Mouse (Mus musculus) C2C12 (cell line): Measurements from ENCODE around the gene Ntpcr. TPM values are rescaled to one million over a fixed set of nuclear protein-coding genes. Genes with fewer than 3 reads are reported as not detected.

Source experiments
- H3K27me3 ChIP-seq: one replicate; pipeline ENCODE4 v1.6.1; 2011; ENCODE audit not compliant: control insufficient read depth, insufficient read depth, insufficient read length
- H3K36me3 ChIP-seq: one replicate; pipeline ENCODE4 v1.6.1; 2011; ENCODE audit not compliant: control insufficient read depth, insufficient read depth
- H3K4me3 ChIP-seq: one replicate; pipeline ENCODE4 v1.5.1; 2011; ENCODE audit warnings: mild to moderate bottlenecking, control low read depth; ENCODE audit not compliant: poor library complexity, insufficient read depth, severe bottlenecking
- H3K79me2 ChIP-seq: one replicate; pipeline ENCODE4 v1.6.1; 2011; ENCODE audit not compliant: control insufficient read depth, insufficient read depth
- H3K79me3 ChIP-seq: one replicate; pipeline ENCODE4 v1.6.1; 2011; ENCODE audit warnings: low read depth, control low read depth
- H3ac ChIP-seq: one replicate; pipeline ENCODE3; 2011; ENCODE audit warnings: low read depth; ENCODE audit not compliant: control insufficient read depth, insufficient read length
- CEBPB ChIP-seq: IDR thresholded peaks from one replicate; pipeline ENCODE4 v1.6.1; 2011; ENCODE audit warnings: low read depth, mild to moderate bottlenecking, control low read depth, moderate library complexity
- CTCF ChIP-seq: IDR thresholded peaks from one replicate; pipeline ENCODE4 v1.5.1; 2011; ENCODE audit not compliant: control insufficient read depth, insufficient read depth, insufficient read length
- FOSL1 ChIP-seq: IDR thresholded peaks from one replicate; pipeline ENCODE4 v1.8.0; 2011; ENCODE audit warnings: mild to moderate bottlenecking, low read length; ENCODE audit not compliant: poor library complexity, insufficient read depth, severe bottlenecking
- MAX ChIP-seq: IDR thresholded peaks from one replicate; pipeline ENCODE4 v1.6.1; 2011; ENCODE audit warnings: mild to moderate bottlenecking, control low read depth
- MYOD1 ChIP-seq: IDR thresholded peaks from one replicate; pipeline ENCODE4 v1.6.1; 2011; ENCODE audit warnings: low read depth; ENCODE audit not compliant: control insufficient read depth, insufficient read length
- MYOG ChIP-seq: IDR thresholded peaks from one replicate; pipeline ENCODE4 v1.6.1; 2011; ENCODE audit not compliant: control insufficient read depth, insufficient read length; ENCODE audit errors: extremely low read depth
- USF1 ChIP-seq: IDR thresholded peaks from one replicate; pipeline ENCODE4 v1.6.1; 2011; ENCODE audit warnings: low read depth, mild to moderate bottlenecking, control low read depth, moderate library complexity
- polyA plus RNA-seq: library from polyadenylated mRNA; unstranded; fragments of >200 nt; fragmentation: generic; extraction: Trizol; gene quantifications from one replicate; pipeline ENCODE4 v1.2.1, GENCODE M21; 2012; ENCODE audit warnings: missing spikeins

Ntpcr gene
- polyA plus RNA-seq, 1 experiment: 4.8 TPM

DNA sequence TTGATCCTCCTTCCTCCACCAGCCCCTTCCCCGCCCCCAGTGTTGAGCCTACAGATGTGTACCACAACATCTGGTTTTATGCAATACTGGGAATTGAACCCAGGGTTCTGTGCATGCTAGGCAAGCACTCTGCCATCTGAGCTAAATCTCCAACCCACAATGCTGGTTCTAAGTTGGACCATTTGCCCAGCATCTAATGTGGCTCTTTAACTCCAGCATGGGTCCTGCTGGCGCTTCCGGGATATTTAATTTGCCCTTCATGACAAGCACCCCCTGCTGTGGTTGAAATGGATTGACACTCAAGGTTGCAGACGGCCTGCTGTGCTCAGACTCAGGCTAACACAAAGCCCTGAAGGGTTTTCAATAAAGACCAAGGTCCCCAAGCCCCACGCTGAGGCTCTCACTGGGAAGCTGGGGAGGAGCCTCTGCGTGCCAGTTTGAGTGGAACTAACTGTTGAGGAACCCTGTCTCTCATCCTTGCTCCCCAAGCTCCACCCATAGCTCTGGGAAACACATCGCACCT is 43.6 kb downstream of the Ntpcr start:
- H3K4me3 ChIP-seq: no peak overlapping the region
- H3ac ChIP-seq: no peak overlapping the region
- no peaks in the 10 kb centered on the region for H3K27me3 ChIP-seq
- H3K79me2 ChIP-seq: no peaks in the 10 kb centered on the region
- no peaks in the 10 kb centered on the region for H3K79me3 ChIP-seq
- no peaks in the 10 kb centered on the region for H3K36me3 ChIP-seq
- TF ChIP-seq CTCF (no peak), FOSL1 (no peak), CEBPB (no peak), MYOG (no peak), MYOD1 (no peak), USF1 (no peak)

DNA sequence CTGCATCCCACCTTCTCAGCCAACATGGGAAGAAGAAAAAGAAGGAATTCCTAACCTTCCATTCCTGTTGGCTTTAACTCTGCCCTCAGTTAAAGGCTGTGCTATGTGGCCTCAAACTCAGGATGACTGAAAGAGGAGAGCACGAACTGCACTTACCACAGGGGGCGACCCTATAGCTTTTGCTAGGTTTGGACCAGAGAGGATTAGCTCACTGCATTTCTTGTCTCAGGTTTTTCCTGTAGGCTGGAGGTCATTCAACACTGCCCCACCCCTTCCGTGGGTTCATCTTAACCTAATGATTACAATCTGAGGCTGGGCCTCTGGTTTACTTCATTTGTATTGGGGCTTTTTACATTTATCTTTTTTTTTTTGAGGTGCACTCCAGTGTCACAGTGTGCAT is 45.3 kb downstream of the Ntpcr start:
- H3K79me2 ChIP-seq: no peaks in the 10 kb centered on the region
- no peaks in the 10 kb centered on the region for H3K27me3 ChIP-seq
- H3K36me3 ChIP-seq: no peaks in the 10 kb centered on the region
- TF ChIP-seq MAX (no peak), CEBPB (no peak), USF1 (no peak)
- no peak overlapping the region for H3K4me3 ChIP-seq
- no peak overlapping the region for H3ac ChIP-seq
- no peaks in the 10 kb centered on the region for H3K79me3 ChIP-seq

DNA sequence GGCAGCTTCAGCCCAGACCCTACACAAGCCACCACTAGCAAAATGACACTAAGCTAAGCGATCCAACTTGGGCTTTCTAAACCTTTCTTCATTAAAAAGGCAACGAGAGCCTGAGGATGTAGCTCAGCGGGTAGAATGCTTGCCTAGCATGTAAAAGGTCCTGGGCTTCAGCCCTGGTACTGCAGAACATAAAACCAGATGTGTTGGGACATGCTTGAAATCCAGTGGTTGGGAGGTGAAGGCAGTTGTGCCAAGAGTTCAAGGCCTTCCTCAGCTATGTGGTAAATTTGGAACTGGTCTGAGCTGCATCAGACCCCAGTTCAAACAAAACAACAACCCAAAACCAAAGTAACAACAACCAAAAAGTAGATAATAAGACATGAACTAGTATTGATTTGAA is 46.6 kb downstream of the Ntpcr start:
- TF ChIP-seq CTCF (no peak), MAX (no peak), CEBPB (no peak), MYOG (no peak), MYOD1 (no peak), FOSL1 (no peak), USF1 (no peak)

DNA sequence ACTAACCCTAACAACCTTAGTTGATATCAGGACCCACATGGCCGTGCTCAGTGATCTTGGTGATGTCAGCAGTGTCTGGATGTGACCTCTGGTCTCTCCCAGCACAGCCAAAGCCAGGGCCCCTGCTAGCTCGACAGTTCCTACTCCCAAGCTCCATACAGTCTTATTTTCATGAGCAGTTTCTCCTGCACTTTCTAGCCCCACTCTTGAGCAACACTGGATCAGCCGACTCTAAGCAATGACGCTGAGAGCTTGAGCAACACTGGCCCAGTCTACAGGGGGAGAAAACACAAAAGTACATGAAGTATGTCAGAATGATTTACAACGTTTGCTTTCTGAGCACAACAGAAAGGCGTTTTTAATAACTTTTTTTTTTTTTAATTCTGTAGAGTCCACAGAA is 47.0 kb downstream of the Ntpcr start:
- H3K36me3 ChIP-seq: no peaks in the 10 kb centered on the region
- H3K4me3 ChIP-seq: no peak overlapping the region
- no peaks in the 10 kb centered on the region for H3K79me2 ChIP-seq
- no peak overlapping the region for H3ac ChIP-seq
- TF ChIP-seq MYOD1 (no peak), USF1 (no peak), FOSL1 (no peak), MYOG (no peak), MAX (no peak), CTCF (no peak), CEBPB (no peak)
- H3K79me3 ChIP-seq: no peaks in the 10 kb centered on the region
- no peaks in the 10 kb centered on the region for H3K27me3 ChIP-seq

More for the DNA sequence above, 46.6 kb downstream of the Ntpcr start:
- H3ac ChIP-seq: no peak overlapping the region
- H3K79me3 ChIP-seq: no peaks in the 10 kb centered on the region
- no peaks in the 10 kb centered on the region for H3K36me3 ChIP-seq
- no peak overlapping the region for H3K4me3 ChIP-seq
- H3K79me2 ChIP-seq: no peaks in the 10 kb centered on the region
- H3K27me3 ChIP-seq: no peaks in the 10 kb centered on the region

DNA sequence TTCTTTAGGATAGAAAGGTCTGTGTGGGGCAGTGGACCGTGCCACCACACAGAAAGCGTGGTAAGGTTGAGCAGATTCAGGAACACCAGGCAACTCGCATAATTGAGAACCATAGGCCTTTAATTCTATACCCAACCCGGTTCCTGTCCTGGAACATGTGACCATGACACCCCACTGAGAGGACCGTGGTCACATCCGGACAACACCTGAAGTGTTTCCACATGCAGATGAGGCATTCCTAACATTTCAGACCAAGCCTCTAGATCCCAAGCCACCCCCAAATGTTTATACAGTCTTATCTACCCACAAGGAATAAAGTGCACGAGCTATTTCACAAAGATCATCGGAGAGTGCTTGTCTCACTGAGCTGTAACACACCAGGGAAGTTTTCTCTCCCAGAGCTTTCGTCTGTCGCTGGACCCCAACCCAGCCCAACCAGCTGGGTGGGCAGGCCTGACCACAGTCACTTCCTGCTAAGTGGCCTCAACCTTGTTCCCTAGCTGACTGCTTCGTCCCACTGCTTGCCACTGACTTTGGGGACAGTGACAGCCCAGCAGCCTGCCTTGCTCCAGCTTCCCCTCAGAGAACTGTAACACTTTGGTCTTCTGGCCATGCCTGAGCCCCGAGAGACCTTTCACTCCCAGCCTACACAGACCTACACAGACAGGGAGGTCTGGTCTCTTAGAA is 47.9 kb downstream of the Ntpcr start:
- Histone ChIP-seq H3K79me2 (no peaks in the 10 kb centered on the region), H3K4me3 (no peak overlapping the region), H3K79me3 (no peaks in the 10 kb centered on the region), H3ac (no peak overlapping the region), H3K36me3 (no peaks in the 10 kb centered on the region), H3K27me3 (no peaks in the 10 kb centered on the region)
- TF ChIP-seq FOSL1 (no peak), CEBPB (no peak), CTCF (no peak), MAX (no peak), USF1 (no peak)

DNA sequence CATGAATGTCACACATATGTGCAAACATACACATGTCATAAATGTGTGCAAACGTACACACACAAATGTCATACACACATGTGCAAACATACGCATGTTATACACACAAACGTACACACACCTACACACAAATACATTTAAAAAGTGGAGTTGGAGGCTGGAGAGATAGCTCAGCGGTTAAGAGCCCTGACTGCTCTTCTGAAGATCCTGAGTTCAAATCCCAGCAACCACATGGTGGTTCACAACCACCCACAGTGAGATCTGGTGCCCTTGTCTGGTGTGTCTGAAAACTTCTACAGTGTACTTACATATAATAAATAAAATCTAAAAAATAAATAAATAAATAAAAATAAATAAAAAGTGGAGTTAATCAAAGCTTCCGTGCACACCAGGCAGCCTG is 49.2 kb downstream of the Ntpcr start:
- Histone ChIP-seq H3K79me2 (no peaks in the 10 kb centered on the region), H3K79me3 (no peaks in the 10 kb centered on the region), H3K4me3 (no peak overlapping the region), H3K27me3 (no peaks in the 10 kb centered on the region), H3K36me3 (no peaks in the 10 kb centered on the region), H3ac (no peak overlapping the region)
- TF ChIP-seq USF1 (no peak), CTCF (no peak), FOSL1 (no peak), MYOD1 (no peak), MAX (no peak), CEBPB (no peak), MYOG (no peak)
